Mouse (Mus musculus) adipocyte (in vitro differentiated cells): ENCODE results near the gene Ppp1r14c.
"Not testable (repeated sequence)": the region's sequence is repeated elsewhere in the genome, so short reads cannot be mapped to it uniquely, and the experiment has no call there.

Experiments used
- DNase-seq: peaks from one replicate; pipeline ENCODE4 v3.0.0-alpha.2; 2016; ENCODE audit warnings: low spot score

The Ppp1r14c gene

GRCm38 (mm10) chr10:3468590-3468989 is 102.7 kb downstream of the Ppp1r14c start:
- DNase-seq = no peak

- DNase-seq = peak; percentile 37
Observed at GRCm38 (mm10) chr10:3476611-3477010, 110.8 kb downstream of the Ppp1r14c start.

- no peak for DNase-seq
Observed at GRCm38 (mm10) chr10:3479772-3480171, 113.9 kb downstream of the Ppp1r14c start.

- DNase-seq = no peak
Observed at GRCm38 (mm10) chr10:3490052-3490451, 124.2 kb downstream of the Ppp1r14c start.

GRCm38 (mm10) chr10:3496791-3497190 is 130.9 kb downstream of the Ppp1r14c start:
- peak; percentile 18 for DNase-seq

GRCm38 (mm10) chr10:3500846-3501245 is 135.0 kb downstream of the Ppp1r14c start:
- not testable (repeated sequence) for DNase-seq

- DNase-seq = peak; percentile 42
Observed at GRCm38 (mm10) chr10:3507484-3508221, 141.8 kb downstream of the Ppp1r14c start.

- no peak for DNase-seq
Observed at GRCm38 (mm10) chr10:3508222-3508588, 142.3 kb downstream of the Ppp1r14c start.

GRCm38 (mm10) chr10:3508746-3509145 is 142.9 kb downstream of the Ppp1r14c start:
- DNase-seq = no peak

- no peak for DNase-seq
Observed at GRCm38 (mm10) chr10:3509663-3510277, 143.9 kb downstream of the Ppp1r14c start.

- no peak for DNase-seq
Observed at GRCm38 (mm10) chr10:3510486-3510885, 144.6 kb downstream of the Ppp1r14c start.

GRCm38 (mm10) chr10:3511401-3511800 is 145.5 kb downstream of the Ppp1r14c start:
- no peak for DNase-seq

- DNase-seq = no peak
Observed at GRCm38 (mm10) chr10:3512620-3513305, 146.9 kb downstream of the Ppp1r14c start.

- DNase-seq = no peak
Observed at GRCm38 (mm10) chr10:3513947-3514346, 148.1 kb downstream of the Ppp1r14c start.
